Mouse (Mus musculus): ENCODE results near the gene Jazf1. TPM values are rescaled to one million over a fixed set of nuclear protein-coding genes. Genes with fewer than 3 reads are reported as not detected.

The Jazf1 gene
- polyA plus RNA-seq, 1 experiment from 2014 or later, result 15.6 TPM

DNA sequence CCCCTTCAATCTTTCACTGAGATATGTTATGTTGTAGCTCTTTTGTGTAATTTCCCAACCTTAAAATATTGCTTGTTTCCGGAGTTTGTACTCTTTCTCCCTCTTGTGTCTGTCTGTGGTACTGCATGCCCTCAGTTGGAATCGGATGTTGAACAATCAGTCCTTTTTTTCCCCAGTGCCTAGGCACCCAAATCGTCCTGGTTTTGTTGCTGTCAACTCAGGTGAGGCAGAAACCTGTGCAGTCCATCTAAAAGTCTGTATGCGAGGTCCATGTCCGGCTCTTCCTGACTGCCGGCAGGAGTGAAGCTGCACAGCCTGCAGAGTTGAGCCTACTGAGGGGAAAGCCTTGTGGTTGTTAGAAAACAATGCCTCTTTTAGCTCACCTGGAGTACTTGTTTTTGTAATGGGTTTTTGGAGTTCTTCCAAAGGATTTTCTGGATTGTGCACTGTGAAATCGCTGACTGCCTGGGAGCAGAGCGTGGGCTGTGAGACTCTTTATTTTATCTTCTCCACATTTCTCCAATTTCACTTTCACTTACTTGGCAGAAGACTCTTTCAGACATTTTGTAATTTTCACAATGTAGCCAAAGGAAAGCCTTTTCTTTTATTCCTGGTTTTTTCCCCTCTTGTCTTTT is 343.5 kb downstream of the Jazf1 start:
- Histone ChIP-seq H3K27me3 (ENCODE audit: control insufficient read depth, insufficient read depth, low read length) (no peaks in the 10 kb centered on the region), H3K36me3 (ENCODE audit: control insufficient read depth, insufficient read depth, low read length) (peaks cover 64% of the 10 kb centered on the region), H3K9ac (ENCODE audit: low read length) (no peak overlapping the region), H3K9me3 (ENCODE audit: control insufficient read depth, low read length) (no peaks in the 10 kb centered on the region), H3K4me1 (ENCODE audit: control insufficient read depth in 2 of 2, insufficient read depth in 2 of 2, low read length in 2 of 2) (no peaks in the 10 kb centered on the region), H3K4me3 (ENCODE audit: control insufficient read depth in 1 of 2, insufficient read depth in 1 of 2, low read depth in 1 of 2, low read length in 2 of 2) (no peak overlapping the region), H3K27ac (replicated peaks in 1 of 2; ENCODE audit: control insufficient read depth in 1 of 2, insufficient read depth in 1 of 2, low read depth in 2 of 2, low read length in 2 of 2) (no peak overlapping the region), H3K4me2 (ENCODE audit: low read length) (no peak overlapping the region)
- no peak for ATAC-seq (ENCODE audit: insufficient number of reproducible peaks, insufficient read depth, low FRiP score, low read depth)
- WGBS, result 58% methylated on average over 8 of the region's 8 CpGs

Other genes starting within 250 kb of the Jazf1 start
- 36.0 and 38.3 TPM in 2 replicates for gene Creb5, start 218.6 kb upstream of the Jazf1 start, polyA plus RNA-seq (2014; fragmentation: Nextera tagmentation; extraction: Ambion mirVana)